Mouse (Mus musculus) intestine, embryonic 15.5 days (tissue): ENCODE measurements at regions not wholly inside any gene's neighbourhood (a gene's known extent, or its start where the extent isn't known, plus 50 kb on each side); places are given as distances from the start of the nearest gene placed in this dataset.
A peak's percentile ranks its signal among the peaks of the same experiment; 100 is the strongest.
"Not testable (repeated sequence)": the region's sequence is repeated elsewhere in the genome, so short reads cannot be mapped to it uniquely, and the experiment has no call there.

Source experiments
- ATAC-seq: fragments of 200-750 bp; cut with Nextera tagmentation; 2 replicates; pipeline ENCODE4 v1.8.0; 2017; ENCODE audit warnings: moderate TSS enrichment, moderate library complexity
- H3K27ac ChIP-seq: fragments of 300-500 bp; sonication (generic); 2 replicates; pipeline ENCODE4 v1.5.1; 2015; ENCODE audit warnings: mild to moderate bottlenecking, inconsistent platforms
- H3K27me3 ChIP-seq: fragments of 300-500 bp; sonication (generic); replicated peaks from 2 replicates; pipeline ENCODE4 v1.6.1; 2015; ENCODE audit warnings: inconsistent platforms
- H3K36me3 ChIP-seq: fragments of 300-500 bp; sonication (generic); 2 replicates; pipeline ENCODE4 v1.6.1; 2015; ENCODE audit warnings: inconsistent platforms
- H3K4me1 ChIP-seq: fragments of 300-500 bp; sonication (generic); replicated peaks from 2 replicates; pipeline ENCODE4 v1.6.1; 2015; ENCODE audit warnings: inconsistent platforms
- H3K4me2 ChIP-seq: fragments of 300-500 bp; sonication (generic); replicated peaks from 2 replicates; pipeline ENCODE4 v1.6.1; 2015; ENCODE audit warnings: mild to moderate bottlenecking, inconsistent platforms
- H3K4me3 ChIP-seq: fragments of 300-500 bp; sonication (generic); replicated peaks from 2 replicates; pipeline ENCODE4 v1.5.1; 2015; ENCODE audit warnings: inconsistent platforms
- H3K9ac ChIP-seq: fragments of 300-500 bp; sonication (generic); 2 replicates; pipeline ENCODE4 v1.6.1; 2015; ENCODE audit warnings: inconsistent platforms
- H3K9me3 ChIP-seq: fragments of 300-500 bp; sonication (generic); 2 replicates; pipeline ENCODE4 v1.6.1; 2016; ENCODE audit warnings: inconsistent platforms
- WGBS: fragments of 180-500 bp; shearing (Covaris S2); methylation state at CpG from one replicate; pipeline ENCODE4 v1.1.7; 2015; 5-methylcytosine and 5-hydroxymethylcytosine counted together

GRCm38 (mm10) chr17:16374119-16374854 lies 543.4 kb upstream of the Rgmb start:
- WGBS: 73% methylated on average over 5 of the region's 5 CpGs
- ATAC-seq, H3K9ac ChIP-seq, H3K27ac ChIP-seq, H3K27me3 ChIP-seq, H3K36me3 ChIP-seq, H3K9me3 ChIP-seq, H3K4me1 ChIP-seq, H3K4me3 ChIP-seq, H3K4me2 ChIP-seq: not testable (repeated sequence)

GRCm38 (mm10) chr17:16372976-16373375 lies 542.1 kb upstream of the Rgmb start:
- H3K4me3 ChIP-seq: no peak overlapping the region
- WGBS: 57% methylated on average over 1 of the region's 1 CpGs
- H3K4me2 ChIP-seq: no peak overlapping the region
- ATAC-seq: no peak
- H3K9ac ChIP-seq: no peak overlapping the region
- no peak overlapping the region for H3K27ac ChIP-seq
- no peaks in the 10 kb centered on the region for H3K27me3 ChIP-seq
- H3K36me3 ChIP-seq: no peaks in the 10 kb centered on the region
- no peaks in the 10 kb centered on the region for H3K9me3 ChIP-seq
- no peaks in the 10 kb centered on the region for H3K4me1 ChIP-seq

- 0 out of 2 replicates have a peak overlapping the region, but pooled peaks have one; percentile 11 for H3K27ac ChIP-seq
These were observed 513.2 kb upstream of the Rgmb start for GRCm38 (mm10) chr17:16344061-16344460.

GRCm38 (mm10) chr17:16342785-16343184 lies 511.9 kb upstream of the Rgmb start:
- 73% methylated on average over 4 of the region's 4 CpGs for WGBS

More at GRCm38 (mm10) chr17:16344061-16344460, 513.2 kb upstream of the Rgmb start:
- Histone ChIP-seq H3K36me3 (no peaks in the 10 kb centered on the region), H3K9ac (no peak overlapping the region), H3K4me3 (no peak overlapping the region), H3K4me1 (no peaks in the 10 kb centered on the region), H3K27me3 (no peaks in the 10 kb centered on the region), H3K9me3 (no peaks in the 10 kb centered on the region), H3K4me2 (no peak overlapping the region)
- WGBS: 53% methylated on average over 2 of the region's 2 CpGs
- no peak for ATAC-seq

GRCm38 (mm10) chr17:16339720-16340470 lies 509.1 kb upstream of the Rgmb start:
- no peak overlapping the region for H3K4me2 ChIP-seq
- H3K9ac ChIP-seq: no peak overlapping the region
- no peaks in the 10 kb centered on the region for H3K9me3 ChIP-seq
- no peaks in the 10 kb centered on the region for H3K36me3 ChIP-seq
- ATAC-seq: 0 out of 2 replicates have a peak, but pooled peaks have one; percentile 15
- WGBS: 23% methylated on average over 5 of the region's 5 CpGs
- no peak overlapping the region for H3K4me3 ChIP-seq
- no peaks in the 10 kb centered on the region for H3K27me3 ChIP-seq
- no peak overlapping the region for H3K27ac ChIP-seq
- H3K4me1 ChIP-seq: no peaks in the 10 kb centered on the region

More at GRCm38 (mm10) chr17:16342785-16343184, 511.9 kb upstream of the Rgmb start:
- Histone ChIP-seq H3K9ac (no peak overlapping the region), H3K36me3 (no peaks in the 10 kb centered on the region), H3K4me2 (no peak overlapping the region), H3K4me1 (no peaks in the 10 kb centered on the region), H3K4me3 (no peak overlapping the region), H3K9me3 (no peaks in the 10 kb centered on the region), H3K27ac (no peak overlapping the region), H3K27me3 (no peaks in the 10 kb centered on the region)
- no peak for ATAC-seq

GRCm38 (mm10) chr17:16311914-16312313 lies 481.1 kb upstream of the Rgmb start:
- 94% methylated on average over 3 of the region's 3 CpGs for WGBS
- no peak overlapping the region for H3K27ac ChIP-seq
- H3K4me2 ChIP-seq: no peak overlapping the region
- H3K27me3 ChIP-seq: no peaks in the 10 kb centered on the region
- no peaks in the 10 kb centered on the region for H3K9me3 ChIP-seq
- no peaks in the 10 kb centered on the region for H3K4me1 ChIP-seq
- H3K9ac ChIP-seq: no peak overlapping the region
- no peak for ATAC-seq
- H3K4me3 ChIP-seq: no peak overlapping the region
- no peaks in the 10 kb centered on the region for H3K36me3 ChIP-seq

- Histone ChIP-seq H3K27ac (no peak overlapping the region), H3K27me3 (no peaks in the 10 kb centered on the region), H3K9ac (no peak overlapping the region), H3K36me3 (no peaks in the 10 kb centered on the region), H3K4me2 (no peak overlapping the region), H3K4me3 (no peak overlapping the region), H3K4me1 (no peaks in the 10 kb centered on the region), H3K9me3 (no peaks in the 10 kb centered on the region)
- no peak for ATAC-seq
- WGBS: 85% methylated on average over 9 of the region's 9 CpGs
These were observed 480.5 kb upstream of the Rgmb start for GRCm38 (mm10) chr17:16311196-16311873.

- H3K4me1 ChIP-seq: no peaks in the 10 kb centered on the region
- no peaks in the 10 kb centered on the region for H3K27me3 ChIP-seq
- no peaks in the 10 kb centered on the region for H3K36me3 ChIP-seq
- no peak overlapping the region for H3K4me3 ChIP-seq
- no peaks in the 10 kb centered on the region for H3K9me3 ChIP-seq
- no peak for ATAC-seq
- 44% methylated on average over 2 of the region's 2 CpGs for WGBS
- no peak overlapping the region for H3K27ac ChIP-seq
- no peak overlapping the region for H3K4me2 ChIP-seq
- no peak overlapping the region for H3K9ac ChIP-seq
These were observed 470.9 kb upstream of the Rgmb start for GRCm38 (mm10) chr17:16301776-16302175.

- Histone ChIP-seq H3K9me3 (no peaks in the 10 kb centered on the region), H3K9ac (no peak overlapping the region), H3K4me3 (no peak overlapping the region), H3K4me2 (no peak overlapping the region), H3K27ac (no peak overlapping the region), H3K4me1 (no peaks in the 10 kb centered on the region), H3K27me3 (no peaks in the 10 kb centered on the region), H3K36me3 (no peaks in the 10 kb centered on the region)
- ATAC-seq: no peak
These were observed 467.7 kb upstream of the Rgmb start for GRCm38 (mm10) chr17:16298553-16298952.
